Mouse (Mus musculus) embryonic fibroblast, embryonic 13.5 days (primary cell): ENCODE measurements around the gene Nat8f4.

Source experiments
- CTCF ChIP-seq: IDR thresholded peaks from 2 replicates; pipeline ENCODE4 v1.5.1; 2011; ENCODE audit warnings: mild to moderate bottlenecking, control low read depth, low read length, moderate library complexity, borderline replicate concordance; ENCODE audit not compliant: insufficient read depth
- POLR2A ChIP-seq: IDR thresholded peaks from 2 replicates; pipeline ENCODE4 v1.6.1; 2011; ENCODE audit warnings: low read depth, mild to moderate bottlenecking, control low read depth, low read length, moderate library complexity

DNA sequence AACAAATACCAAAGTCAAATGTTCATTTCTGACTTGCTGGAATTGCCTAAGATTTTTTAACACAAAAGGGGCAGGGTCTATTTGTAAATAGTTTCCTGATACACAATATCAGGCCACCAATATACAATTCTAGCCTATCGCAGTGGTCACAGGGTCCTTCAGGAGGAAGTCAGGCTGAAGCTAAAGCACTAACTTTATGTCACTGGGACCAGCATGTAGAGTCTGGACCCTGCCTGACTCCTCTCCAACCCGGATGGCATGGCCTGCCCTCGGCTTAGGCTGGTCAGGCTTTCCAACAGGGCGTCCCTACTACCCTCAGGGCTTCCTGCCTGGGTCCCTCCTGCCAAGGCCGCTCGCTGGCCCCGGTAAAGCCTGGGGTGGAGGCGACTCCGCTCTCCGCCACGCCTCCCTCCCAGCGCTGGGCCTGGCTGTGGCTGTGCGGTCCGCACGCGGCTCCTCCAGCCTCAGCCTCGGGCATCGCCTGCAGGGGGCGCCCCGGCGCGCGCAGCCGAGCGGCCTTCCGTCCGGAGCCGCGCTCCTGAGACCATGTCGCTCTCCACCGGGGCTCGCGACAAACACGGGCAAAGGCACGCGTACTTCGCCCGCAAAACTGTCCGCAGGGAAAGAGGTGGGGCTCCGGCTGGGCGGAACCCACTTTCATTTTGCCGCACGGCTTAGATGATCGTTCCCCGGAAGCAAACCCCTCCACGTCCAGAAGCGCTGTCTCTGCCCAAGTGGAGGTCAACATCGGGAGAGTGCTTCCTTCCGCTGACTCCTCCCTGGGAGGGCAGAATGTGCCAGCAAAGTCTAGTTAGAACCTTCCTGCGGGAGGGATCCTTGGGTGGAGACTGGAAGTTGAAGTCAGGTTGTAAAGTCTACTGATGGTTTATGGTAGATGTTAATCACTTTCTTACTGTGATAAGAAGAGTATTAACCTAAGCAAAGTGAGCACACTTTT lies 32.1 kb upstream of the Nat8f4 start:
- TF ChIP-seq POLR2A: peak; percentile 59
- TF ChIP-seq CTCF: peak; percentile 24; the same call in 1 of the 2 replicates
